8 mouse cellular contexts compared by ENCODE assay signal in genomic region chr14:96908737-96909136, GRCm38 (mm10).
A peak's percentile ranks its signal among the peaks of the same experiment; 100 is the strongest.
DNase-seq lines count a peak whose midpoint lies in the region; ATAC-seq and TF ChIP-seq lines count a peak whose summit lies in the region.

No protein-coding gene starts in this region.

- 5% methylated on average over 2 of the region's 2 CpGs for WGBS in lung, embryonic 14.5 days
- 6% methylated on average over 2 of the region's 2 CpGs for WGBS in forebrain, embryonic 12.5 days

- H3K9ac ChIP-seq in lung, embryonic 14.5 days: no peak overlapping the region
- H3K9ac ChIP-seq in forebrain, embryonic 12.5 days: no peak overlapping the region

- no peaks in the 10 kb centered on the region for H3K4me1 ChIP-seq in lung, embryonic 14.5 days (ENCODE audit: insufficient read depth)
- no peaks in the 10 kb centered on the region for H3K4me1 ChIP-seq in forebrain, embryonic 12.5 days

- H3K9me3 ChIP-seq in lung, embryonic 14.5 days (ENCODE audit: low read depth, low read length): no peaks in the 10 kb centered on the region
- no peaks in the 10 kb centered on the region for H3K9me3 ChIP-seq in forebrain, embryonic 12.5 days

- no peak for ATAC-seq in cerebellum, adult (ENCODE audit: insufficient number of reproducible peaks, low FRiP score, low TSS enrichment)
- ATAC-seq in lung, embryonic 14.5 days (ENCODE audit: insufficient read depth): no peak
- peak; percentile 41; the same call in 1 of the 2 replicates for ATAC-seq in forebrain, embryonic 12.5 days (ENCODE audit: low FRiP score)

- no peak overlapping the region for H3K4me2 ChIP-seq in lung, embryonic 14.5 days
- no peak overlapping the region for H3K4me2 ChIP-seq in forebrain, embryonic 12.5 days

- H3K27ac ChIP-seq in lung, embryonic 14.5 days (ENCODE audit: low read depth): no peak overlapping the region
- no peak overlapping the region for H3K27ac ChIP-seq in forebrain, embryonic 12.5 days

- H3K36me3 ChIP-seq in lung, embryonic 14.5 days (ENCODE audit: insufficient read depth): no peaks in the 10 kb centered on the region
- H3K36me3 ChIP-seq in forebrain, embryonic 12.5 days (replicated peaks): no peaks in the 10 kb centered on the region

- no peak overlapping the region for H3K4me3 ChIP-seq in lung, embryonic 14.5 days (ENCODE audit: low read depth, low read length)
- no peak overlapping the region for H3K4me3 ChIP-seq in forebrain, embryonic 12.5 days (replicated peaks)

- H3K27me3 ChIP-seq in lung, embryonic 14.5 days (ENCODE audit: insufficient read depth, low read length): no peaks in the 10 kb centered on the region
- no peaks in the 10 kb centered on the region for H3K27me3 ChIP-seq in forebrain, embryonic 12.5 days

- DNase-seq in cerebellum, adult 9-10 months: peak; percentile 16
- peak; percentile 80 for DNase-seq in lung, embryonic 14.5 days
- DNase-seq in lung, postnatal 10 days: no peak
- DNase-seq in retina, embryonic 14.5 days (ENCODE audit: low spot score): peak; percentile 85
- DNase-seq in right cerebral cortex, postnatal 10 days (ENCODE audit: low spot score in 2 of 2): no peak
- DNase-seq in lung, postnatal 25 days (ENCODE audit: low spot score): no peak

- peak; percentile 62 for TF ChIP-seq CTCF in lung, embryonic 14.5 days (IDR thresholded peaks at IDR 0.05; ENCODE audit: low read depth)

Comparison
In these comparisons a context has a peak if more than half of its experiments do, and no peak if none do; other contexts are left out.
1. DNase-seq: peak in cerebellum, adult 9-10 months (single experiment), lung, embryonic 14.5 days (single experiment) and retina, embryonic 14.5 days (single experiment); none in lung, postnatal 10 days (single experiment), right cerebral cortex, postnatal 10 days (0 of 2) and lung, postnatal 25 days (single experiment).